Mouse (Mus musculus): ENCODE data around the gene Teddm3.
"Not testable (repeated sequence)": the region's sequence is repeated elsewhere in the genome, so short reads cannot be mapped to it uniquely, and the experiment has no call there.

Gene Teddm3

DNA sequence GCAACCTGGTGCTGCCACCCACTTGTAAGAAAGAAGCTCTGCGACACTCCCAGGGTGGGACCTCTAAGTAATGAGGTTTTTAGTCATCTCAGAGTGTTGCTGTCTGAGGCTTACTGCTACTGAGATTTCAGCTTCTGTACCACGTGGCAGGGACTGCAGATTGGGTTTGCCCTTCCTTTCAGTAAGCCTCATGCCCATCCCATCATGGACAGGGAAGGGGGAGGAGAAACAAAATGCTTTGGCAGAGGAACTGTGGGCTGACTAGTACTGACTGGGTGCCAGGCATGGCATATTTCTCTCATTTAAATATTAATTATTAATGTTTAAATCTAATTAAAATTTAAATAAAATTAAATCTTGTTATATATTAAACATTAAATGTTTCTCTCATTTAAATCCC, at the start of gene Teddm3:
TSS of gene Teddm3 (minus strand) at position 101 of the 400 bp plus-strand sequence.
- DNase-seq (ENCODE audit: low spot score): not testable (repeated sequence)

GRCm38 (mm10) chr16:21202731-21203130, 48.9 kb upstream of the Teddm3 start:
- no peak for DNase-seq (ENCODE audit: low spot score)

DNA sequence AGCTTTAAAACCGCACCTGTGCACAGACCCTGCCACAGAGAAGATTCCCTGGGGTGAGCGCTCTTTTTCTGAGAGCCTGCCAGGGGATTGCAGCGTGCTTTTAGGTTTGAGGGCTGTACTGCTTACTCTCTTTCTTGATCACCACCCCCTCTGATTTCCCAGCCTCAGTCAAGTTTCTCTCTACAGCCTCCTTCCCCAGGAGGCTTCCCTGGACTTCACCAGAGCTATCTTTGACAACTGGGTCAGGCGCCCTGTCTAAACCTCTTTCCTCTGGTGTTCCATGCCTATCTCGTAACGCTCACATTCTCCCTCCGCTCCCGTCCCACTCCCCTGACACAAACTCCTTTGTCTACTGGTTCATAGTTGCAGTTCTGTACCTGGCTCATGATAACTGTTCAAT, 45.6 kb upstream of the Teddm3 start:
- no peak for DNase-seq (ENCODE audit: low spot score)

DNA sequence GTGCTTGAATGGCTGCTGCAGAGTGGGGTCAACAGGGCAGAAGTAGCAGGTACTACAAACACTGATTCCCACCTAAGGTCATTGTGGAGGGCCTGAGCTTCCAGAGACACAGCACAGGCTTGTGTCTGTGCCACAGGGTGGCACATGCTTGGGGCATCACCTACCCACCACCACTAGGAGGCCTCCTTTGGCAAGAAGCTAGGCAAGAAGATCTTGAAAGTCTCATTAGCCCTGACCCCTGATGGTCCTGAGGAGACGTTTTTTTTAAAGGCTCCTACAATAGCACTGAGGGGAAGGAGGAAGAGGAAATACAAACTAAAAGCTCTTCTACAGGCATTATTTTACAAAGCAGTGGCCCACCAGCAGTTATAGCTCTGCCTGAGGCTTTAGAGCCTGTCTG, 44.7 kb upstream of the Teddm3 start:
- DNase-seq (ENCODE audit: low spot score): peak; percentile 45

- DNase-seq (ENCODE audit: low spot score): no peak
Observed at GRCm38 (mm10) chr16:21198006-21198405, 44.2 kb upstream of the Teddm3 start.

DNA sequence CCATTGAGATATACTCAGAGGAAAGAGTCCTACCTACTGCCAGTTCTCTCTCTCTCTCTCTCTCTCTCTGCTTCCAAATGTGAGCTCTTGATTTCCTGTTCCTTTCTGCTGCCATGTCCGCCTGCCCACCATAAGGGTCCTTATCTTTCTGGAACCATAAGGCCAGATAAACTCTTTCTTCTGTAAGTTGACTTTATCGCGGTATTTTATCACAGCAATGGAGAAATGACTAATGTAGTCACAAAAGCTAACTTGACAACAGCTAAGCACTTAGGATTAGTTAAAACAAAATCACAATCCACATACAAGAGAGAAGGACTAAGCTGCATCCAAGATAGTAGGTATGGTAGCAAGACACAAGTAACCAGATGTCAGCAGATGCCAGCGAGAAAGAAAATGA, 43.7 kb upstream of the Teddm3 start:
- no peak for DNase-seq (ENCODE audit: low spot score)

- DNase-seq (ENCODE audit: low spot score): no peak
Observed at GRCm38 (mm10) chr16:21196576-21196975, 42.8 kb upstream of the Teddm3 start.

DNA sequence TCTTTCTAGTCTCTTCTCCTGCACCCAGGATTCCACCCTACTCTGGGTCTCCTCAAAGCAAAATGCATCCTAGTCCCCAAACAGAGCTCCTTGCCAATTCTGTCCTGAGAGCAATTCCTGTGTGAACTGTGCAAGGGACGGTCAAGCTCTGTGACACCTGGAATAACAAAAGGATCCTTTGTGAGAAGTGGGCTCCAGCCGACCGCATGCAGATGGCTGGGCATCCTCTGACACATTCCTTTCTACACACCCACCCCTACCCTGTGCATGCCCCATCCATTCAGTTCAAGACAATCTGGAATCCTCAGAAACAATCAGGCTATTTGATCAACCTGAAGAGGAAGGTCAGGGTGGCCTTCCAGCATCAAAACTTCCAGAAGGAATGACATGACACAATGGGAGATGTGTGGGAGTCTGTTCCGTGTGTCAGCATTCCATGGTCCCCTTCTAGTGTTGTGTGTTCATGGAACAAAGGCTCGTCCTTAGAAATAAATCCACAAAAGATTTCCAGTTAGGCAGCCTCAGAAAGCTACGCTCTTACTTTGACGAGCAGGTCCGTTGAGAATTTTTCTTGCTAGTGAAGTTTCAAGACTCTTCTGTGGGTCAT, 41.6 kb upstream of the Teddm3 start:
- no peak for DNase-seq (ENCODE audit: low spot score)

- no peak for DNase-seq (ENCODE audit: low spot score)
Observed at GRCm38 (mm10) chr16:21194182-21194581, 40.4 kb upstream of the Teddm3 start.

- DNase-seq (ENCODE audit: low spot score): peak; percentile 92
Observed at GRCm38 (mm10) chr16:21192509-21193354, 38.9 kb upstream of the Teddm3 start.

GRCm38 (mm10) chr16:21191569-21191968, 37.8 kb upstream of the Teddm3 start:
- DNase-seq (ENCODE audit: low spot score): no peak

- DNase-seq (ENCODE audit: low spot score): peak; percentile 50
Observed at GRCm38 (mm10) chr16:21188345-21188744, 34.5 kb upstream of the Teddm3 start.

DNA sequence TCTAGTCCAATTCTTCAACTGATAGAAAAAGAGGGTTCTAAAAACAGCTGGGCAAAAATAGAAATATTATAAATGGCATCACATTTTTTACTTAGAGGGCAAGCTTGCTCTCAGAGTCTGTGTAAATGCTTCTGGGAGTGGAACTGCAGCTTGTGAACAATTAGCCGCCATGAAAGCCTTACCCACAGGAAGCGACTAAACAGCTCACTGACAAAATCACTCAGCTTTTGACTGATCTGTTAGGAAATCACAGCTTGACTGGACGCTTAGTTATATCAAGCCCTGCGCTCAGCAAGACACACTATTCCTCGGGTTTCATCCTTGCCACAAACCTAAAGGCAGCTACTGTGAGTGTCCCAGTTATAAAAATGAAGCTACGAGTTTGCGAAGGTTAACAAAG, 33.8 kb upstream of the Teddm3 start:
- DNase-seq (ENCODE audit: low spot score): peak; percentile 21

- no peak for DNase-seq (ENCODE audit: low spot score)
Observed at GRCm38 (mm10) chr16:21184697-21185096, 30.9 kb upstream of the Teddm3 start.

GRCm38 (mm10) chr16:21182108-21182507, 28.3 kb upstream of the Teddm3 start:
- DNase-seq (ENCODE audit: low spot score): no peak

DNA sequence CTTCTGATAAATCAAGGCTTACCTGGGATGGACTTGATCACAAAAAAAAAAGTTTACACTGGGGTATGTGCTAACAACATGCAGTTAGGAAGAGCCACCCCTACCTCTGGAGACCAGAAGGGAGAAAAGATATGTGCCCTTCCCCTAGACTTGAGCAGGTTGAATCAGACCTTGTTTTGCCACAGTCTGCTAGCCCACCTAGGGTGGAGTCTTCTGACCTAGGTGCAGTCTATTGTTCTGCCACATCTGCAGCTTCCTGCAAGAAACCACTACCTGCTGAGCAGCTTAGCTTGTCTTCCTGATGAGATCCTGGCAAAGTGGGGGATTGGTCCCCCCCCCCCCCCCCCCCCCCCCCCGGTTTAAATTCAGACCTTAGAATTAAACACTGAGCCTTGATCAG, 21.4 kb upstream of the Teddm3 start:
- no peak for DNase-seq (ENCODE audit: low spot score)

GRCm38 (mm10) chr16:21168730-21169129, 14.9 kb upstream of the Teddm3 start:
- no peak for DNase-seq (ENCODE audit: low spot score)

GRCm38 (mm10) chr16:21165343-21166220, 11.8 kb upstream of the Teddm3 start:
- DNase-seq (ENCODE audit: low spot score): not testable (repeated sequence)

DNA sequence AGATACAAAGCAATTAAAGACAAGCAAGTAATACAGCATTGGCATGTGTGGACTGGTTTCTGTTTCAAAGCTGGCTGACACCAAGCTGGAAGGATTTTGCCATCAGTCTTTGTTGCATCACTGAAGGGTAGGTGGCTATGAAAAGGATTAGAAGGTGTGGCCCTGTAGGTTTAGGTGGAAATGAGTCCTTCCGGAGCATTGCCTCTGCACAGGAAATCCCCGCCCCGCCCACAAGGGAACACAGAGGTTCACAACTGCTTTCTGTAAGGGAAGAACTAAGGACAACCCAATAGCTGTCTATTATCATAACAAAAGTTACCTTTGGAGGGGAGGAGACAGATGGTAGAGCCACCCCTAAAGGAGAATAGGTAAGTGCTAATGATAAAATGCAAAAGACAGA, 9.6 kb upstream of the Teddm3 start:
- DNase-seq (ENCODE audit: low spot score): not testable (repeated sequence)

DNA sequence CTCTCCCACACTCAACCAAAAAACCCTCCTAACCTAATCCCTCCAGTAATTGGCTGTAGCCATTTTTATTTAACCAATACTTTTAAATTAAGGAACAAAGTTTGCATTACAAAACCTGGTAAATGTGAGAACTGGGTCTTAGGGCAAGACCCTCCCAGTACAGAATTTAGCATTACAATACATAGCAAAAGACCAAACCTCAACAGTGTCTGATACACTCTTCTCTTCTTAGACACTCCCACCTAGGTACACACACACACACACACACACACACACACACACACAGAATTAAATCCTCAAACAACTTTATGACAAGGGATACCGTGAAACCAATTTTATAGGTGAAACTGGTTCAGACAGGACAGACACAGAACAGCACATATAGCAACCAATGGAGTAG, 5.4 kb upstream of the Teddm3 start:
- not testable (repeated sequence) for DNase-seq (ENCODE audit: low spot score)

- not testable (repeated sequence) for DNase-seq (ENCODE audit: low spot score)
Observed at GRCm38 (mm10) chr16:21156261-21156660, 2.5 kb upstream of the Teddm3 start.

DNA sequence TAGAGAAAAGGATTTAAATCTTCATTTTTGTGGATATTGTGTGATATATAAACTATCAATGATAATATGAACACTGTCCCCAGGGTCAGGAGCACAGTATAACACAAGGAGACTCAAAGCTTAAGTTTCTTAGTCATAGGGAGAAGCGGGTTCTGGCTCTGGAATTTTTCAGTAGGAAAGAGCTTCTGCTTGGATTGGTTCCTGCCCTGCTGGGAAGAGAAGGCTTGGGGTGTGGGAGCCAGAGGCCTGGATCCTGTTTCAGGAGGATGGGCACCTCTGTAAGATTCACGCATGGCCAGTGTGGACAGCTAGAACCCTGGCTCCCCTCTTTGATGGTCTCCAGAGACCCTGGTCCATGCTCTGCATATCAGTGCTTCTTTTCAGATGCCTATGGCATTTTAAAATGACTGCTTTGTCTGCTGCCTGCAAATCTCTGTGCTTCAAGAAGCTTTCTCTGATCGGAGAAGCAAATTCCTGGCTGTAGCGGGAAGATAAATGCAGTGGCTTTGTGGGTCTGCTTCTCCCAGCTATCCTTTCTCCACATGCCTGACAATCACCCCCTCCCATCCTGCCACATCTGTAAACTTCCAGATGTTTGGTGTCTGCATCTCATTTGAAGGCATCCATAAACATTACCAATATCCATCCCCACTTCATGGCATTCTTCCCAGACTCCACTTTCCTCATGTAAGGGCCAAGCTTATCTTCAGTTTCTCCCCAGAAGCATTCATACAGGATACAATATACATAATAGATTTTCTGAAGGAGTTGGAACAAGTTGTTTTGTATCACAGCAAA, 2.0 kb downstream of the Teddm3 start:
- DNase-seq (ENCODE audit: low spot score): no peak

Measured in embryo, embryonic 10.5 days (tissue).